Mouse (Mus musculus) heart, embryonic 15.5 days (tissue): ENCODE measurements around the gene Dnah2. TPM values are rescaled to one million over a fixed set of nuclear protein-coding genes. Genes with fewer than 3 reads are reported as not detected.
"Not testable (repeated sequence)": the region's sequence is repeated elsewhere in the genome, so short reads cannot be mapped to it uniquely, and the experiment has no call there.

Experiments
- ATAC-seq: fragments of 200-750 bp; cut with Nextera tagmentation; replicated peaks from 2 replicates; pipeline ENCODE4 v1.8.0; 2017; ENCODE audit warnings: low read depth, moderate TSS enrichment; ENCODE audit not compliant: insufficient number of reproducible peaks, insufficient read depth, low FRiP score
- H3K27ac ChIP-seq: fragments of 300-500 bp; sonication (generic); 2 replicates; pipeline ENCODE4 v1.5.1; 2015; ENCODE audit warnings: mild to moderate bottlenecking, inconsistent platforms
- H3K27me3 ChIP-seq: fragments of 300-500 bp; sonication (generic); 2 replicates; pipeline ENCODE4 v1.6.1; 2015; ENCODE audit warnings: inconsistent platforms
- H3K36me3 ChIP-seq: fragments of 300-500 bp; sonication (generic); 2 replicates; pipeline ENCODE4 v1.6.1; 2015; ENCODE audit warnings: mild to moderate bottlenecking, inconsistent platforms
- H3K4me1 ChIP-seq: fragments of 300-500 bp; sonication (generic); replicated peaks from 2 replicates; pipeline ENCODE4 v1.6.1; 2015; ENCODE audit warnings: inconsistent platforms
- H3K4me2 ChIP-seq: fragments of 300-500 bp; sonication (generic); 2 replicates; pipeline ENCODE4 v1.6.1; 2015; ENCODE audit warnings: inconsistent platforms, mild to moderate bottlenecking, moderate library complexity
- H3K4me3 ChIP-seq: fragments of 300-500 bp; sonication (generic); 2 replicates; pipeline ENCODE4 v1.5.1; 2015; ENCODE audit warnings: mild to moderate bottlenecking, inconsistent platforms
- H3K9ac ChIP-seq: fragments of 300-500 bp; sonication (generic); 2 replicates; pipeline ENCODE4 v1.6.1; 2015; ENCODE audit warnings: mild to moderate bottlenecking, inconsistent platforms
- H3K9me3 ChIP-seq: fragments of 300-500 bp; sonication (generic); replicated peaks from 2 replicates; pipeline ENCODE4 v1.6.1; 2016; ENCODE audit warnings: inconsistent platforms
- WGBS: fragments of 180-500 bp; shearing (Covaris S2); methylation state at CpG from one replicate; pipeline ENCODE4 v1.1.7; 2015; ENCODE audit warnings: mixed read lengths; 5-methylcytosine and 5-hydroxymethylcytosine counted together
- polyA plus RNA-seq: library from polyadenylated mRNA; unstranded; fragments of >200 nt; fragmentation: Nextera tagmentation; extraction: Ambion mirVana; gene quantifications from 2 replicates; pipeline ENCODE4 v1.2.1, GENCODE M21; 2015

Gene Dnah2
- polyA plus RNA-seq, 1 experiment from 2014 or later: 0.21 TPM

DNA sequence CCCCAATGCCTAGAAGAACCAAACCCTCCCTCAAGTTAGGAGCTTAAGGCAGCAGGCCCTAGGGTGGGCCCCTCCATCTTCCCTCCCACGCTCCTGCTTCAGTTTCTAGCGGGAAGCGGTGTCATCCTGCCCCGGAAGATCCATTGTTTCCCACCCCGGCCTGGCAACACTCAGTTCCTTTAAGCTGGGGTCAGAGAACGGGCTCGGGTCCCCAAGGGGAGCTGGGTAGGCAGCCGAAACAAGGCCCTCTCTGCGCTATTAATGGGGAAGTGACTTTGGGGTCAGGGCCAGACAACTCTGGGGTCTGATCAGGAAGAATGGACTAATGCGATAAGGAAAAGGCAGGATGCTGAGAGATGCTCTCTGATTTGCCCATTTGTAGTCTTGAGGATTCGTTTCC is 152.1 kb downstream of the Dnah2 start:
- H3K4me3 ChIP-seq: peak overlapping the region; percentile 87
- no peak for ATAC-seq
- H3K9me3 ChIP-seq: no peaks in the 10 kb centered on the region
- H3K27me3 ChIP-seq: no peaks in the 10 kb centered on the region
- H3K27ac ChIP-seq: peak overlapping the region; percentile 99
- H3K36me3 ChIP-seq: peaks cover 24% of the 10 kb centered on the region
- H3K4me2 ChIP-seq: peak overlapping the region; percentile 82
- WGBS: 28% methylated on average over 11 of the region's 11 CpGs
- peaks cover 53% of the 10 kb centered on the region for H3K4me1 ChIP-seq
- H3K9ac ChIP-seq: peak overlapping the region; percentile 94; the same call in 1 of the 2 replicates

GRCm38 (mm10) chr11:69395634-69396373 is 153.1 kb downstream of the Dnah2 start:
- Histone ChIP-seq H3K36me3 (peaks cover 16% of the 10 kb centered on the region), H3K4me2 (peak overlapping the region; percentile 82), H3K9me3 (no peaks in the 10 kb centered on the region), H3K4me3 (peak overlapping the region; percentile 87), H3K27me3 (no peaks in the 10 kb centered on the region), H3K9ac (peak overlapping the region; percentile 94), H3K27ac (peak overlapping the region; percentile 99), H3K4me1 (peaks cover 46% of the 10 kb centered on the region)
- peak; percentile 86 for ATAC-seq
- under 1% methylated on average over 48 of the region's 48 CpGs for WGBS

GRCm38 (mm10) chr11:69395235-69395633 is 153.7 kb downstream of the Dnah2 start, which contains the start of the genes Naa38 and Cyb5d1:
Gene Naa38 (plus strand): TSS chr11:69395487.
Gene Cyb5d1 (minus strand): TSS chr11:69395631.
- Histone ChIP-seq H3K4me1 (peaks cover 42% of the 10 kb centered on the region), H3K4me3 (peak within 1 kb of the TSS; percentile 87), H3K27ac (peak within 1 kb of the TSS; percentile 99), H3K36me3 (peaks cover 10% of the 10 kb centered on the region), H3K4me2 (peak within 1 kb of the TSS; percentile 82), H3K9ac (peak within 1 kb of the TSS; percentile 94)
- ATAC-seq: peak; percentile 75
- under 1% methylated on average over 24 of the region's 24 CpGs for WGBS
- not testable (repeated sequence) for H3K9me3 ChIP-seq, H3K27me3 ChIP-seq

- WGBS: 1% methylated on average over 31 of the region's 31 CpGs
- H3K27me3 ChIP-seq: not testable (repeated sequence)
- H3K4me3 ChIP-seq: peak overlapping the region; percentile 87
These were observed 154.2 kb downstream of the Dnah2 start for GRCm38 (mm10) chr11:69394591-69395167.

GRCm38 (mm10) chr11:69390400-69391034 is 158.4 kb downstream of the Dnah2 start:
- Histone ChIP-seq H3K4me3 (no peak overlapping the region), H3K4me1 (peaks cover 4% of the 10 kb centered on the region), H3K27ac (no peak overlapping the region), H3K9ac (no peak overlapping the region), H3K9me3 (no peaks in the 10 kb centered on the region), H3K36me3 (no peaks in the 10 kb centered on the region), H3K4me2 (no peak overlapping the region), H3K27me3 (no peaks in the 10 kb centered on the region)
- 45% methylated on average over 10 of the region's 10 CpGs for WGBS
- ATAC-seq: no peak

More at GRCm38 (mm10) chr11:69394591-69395167, 154.2 kb downstream of the Dnah2 start:
- ATAC-seq, H3K9me3 ChIP-seq, H3K36me3 ChIP-seq: not testable (repeated sequence)
- Histone ChIP-seq H3K4me1 (peaks cover 39% of the 10 kb centered on the region), H3K27ac (peak overlapping the region; percentile 99), H3K9ac (peak overlapping the region; percentile 67), H3K4me2 (peak overlapping the region; percentile 82)

GRCm38 (mm10) chr11:69389531-69390399 is 159.1 kb downstream of the Dnah2 start:
- H3K36me3 ChIP-seq: no peaks in the 10 kb centered on the region
- no peak for ATAC-seq
- H3K9ac ChIP-seq: no peak overlapping the region
- no peak overlapping the region for H3K4me3 ChIP-seq
- no peak overlapping the region for H3K27ac ChIP-seq
- no peaks in the 10 kb centered on the region for H3K9me3 ChIP-seq
- H3K4me1 ChIP-seq: peaks cover 4% of the 10 kb centered on the region
- H3K4me2 ChIP-seq: no peak overlapping the region
- 64% methylated on average over 14 of the region's 14 CpGs for WGBS
- no peaks in the 10 kb centered on the region for H3K27me3 ChIP-seq

DNA sequence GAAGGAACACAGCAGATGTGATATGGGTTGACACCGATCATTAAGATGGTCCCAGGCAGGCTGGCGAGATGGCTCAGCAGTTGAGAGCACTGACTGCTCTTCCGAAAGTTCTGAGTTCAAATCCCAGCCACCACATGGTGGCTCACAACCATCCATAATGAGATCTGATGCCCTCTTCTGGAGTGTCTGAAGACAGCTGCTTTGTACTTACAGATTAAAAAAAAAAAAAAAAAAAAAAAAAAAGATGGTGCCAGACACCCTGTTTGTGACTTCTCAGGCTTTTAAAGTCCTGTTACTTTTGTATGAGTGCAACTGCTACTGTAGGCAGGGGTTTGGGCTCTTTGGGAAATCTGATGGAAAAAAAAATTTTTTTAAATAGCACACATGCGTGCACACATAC is 160.2 kb downstream of the Dnah2 start:
- WGBS: 94% methylated on average over 4 of the region's 4 CpGs
- Histone ChIP-seq H3K4me3 (no peak overlapping the region), H3K9me3 (no peaks in the 10 kb centered on the region), H3K36me3 (no peaks in the 10 kb centered on the region), H3K9ac (no peak overlapping the region), H3K4me2 (no peak overlapping the region), H3K4me1 (no peaks in the 10 kb centered on the region; the same call in 1 of the 2 replicates), H3K27ac (no peak overlapping the region), H3K27me3 (no peaks in the 10 kb centered on the region)
- no peak for ATAC-seq

DNA sequence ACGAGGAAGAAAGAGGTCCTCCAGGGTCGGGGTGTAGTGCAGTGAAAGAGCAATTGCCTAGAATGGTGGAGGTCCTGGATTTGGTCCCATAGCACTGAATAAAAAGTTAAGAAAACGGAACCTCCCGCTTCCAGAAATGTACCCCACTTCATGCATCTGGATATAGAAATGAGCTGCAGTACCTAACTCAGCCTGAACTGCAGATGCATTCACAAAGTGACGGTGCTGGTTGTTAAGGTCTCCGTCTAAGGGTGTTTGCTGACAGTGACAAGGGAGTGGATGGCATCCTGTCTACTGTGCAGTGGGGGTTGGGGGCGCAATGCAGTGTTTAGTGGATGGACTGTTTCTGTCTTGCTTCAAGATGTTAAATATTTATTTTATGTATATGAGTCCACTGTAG is 162.2 kb downstream of the Dnah2 start:
- peaks cover 6% of the 10 kb centered on the region for H3K4me1 ChIP-seq
- ATAC-seq: no peak
- H3K4me3 ChIP-seq: no peak overlapping the region
- no peak overlapping the region for H3K4me2 ChIP-seq
- no peaks in the 10 kb centered on the region for H3K36me3 ChIP-seq
- 72% methylated on average over 7 of the region's 7 CpGs for WGBS
- H3K9ac ChIP-seq: no peak overlapping the region
- no peaks in the 10 kb centered on the region for H3K9me3 ChIP-seq
- H3K27me3 ChIP-seq: no peaks in the 10 kb centered on the region
- no peak overlapping the region for H3K27ac ChIP-seq

DNA sequence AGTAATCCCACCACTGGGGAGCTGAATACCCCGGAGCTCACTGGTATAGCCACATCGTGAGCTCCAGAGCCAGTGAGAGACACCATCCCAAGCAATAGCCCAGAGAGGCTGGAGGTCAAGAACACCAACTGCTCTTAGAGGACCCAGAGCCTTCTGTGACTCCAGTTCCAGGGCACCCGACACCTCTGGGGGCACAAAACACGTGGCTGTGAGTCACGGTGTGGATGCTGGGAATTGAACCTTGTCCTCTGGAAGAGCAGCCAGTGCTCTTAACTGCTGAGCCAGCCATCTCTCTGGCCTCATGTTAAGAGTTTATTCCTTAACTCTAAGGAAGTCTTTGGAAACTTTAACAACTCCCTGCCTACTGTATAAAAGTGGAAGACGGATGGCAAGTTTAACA is 163.9 kb downstream of the Dnah2 start:
- 70% methylated on average over 6 of the region's 6 CpGs for WGBS

GRCm38 (mm10) chr11:69382478-69383105 is 166.3 kb downstream of the Dnah2 start:
- H3K36me3 ChIP-seq: no peaks in the 10 kb centered on the region
- no peak overlapping the region for H3K4me3 ChIP-seq
- no peaks in the 10 kb centered on the region for H3K27me3 ChIP-seq
- H3K27ac ChIP-seq: no peak overlapping the region
- H3K9ac ChIP-seq: no peak overlapping the region
- WGBS: 51% methylated on average over 10 of the region's 10 CpGs
- no peak overlapping the region for H3K4me2 ChIP-seq
- no peak for ATAC-seq
- no peaks in the 10 kb centered on the region for H3K9me3 ChIP-seq
- H3K4me1 ChIP-seq: peaks cover 14% of the 10 kb centered on the region

More for the DNA sequence above, 163.9 kb downstream of the Dnah2 start:
- no peak overlapping the region for H3K4me3 ChIP-seq
- no peak overlapping the region for H3K4me2 ChIP-seq
- no peak for ATAC-seq
- no peaks in the 10 kb centered on the region for H3K27me3 ChIP-seq
- peaks cover 12% of the 10 kb centered on the region for H3K4me1 ChIP-seq
- no peaks in the 10 kb centered on the region for H3K9me3 ChIP-seq
- H3K36me3 ChIP-seq: no peaks in the 10 kb centered on the region
- H3K9ac ChIP-seq: no peak overlapping the region
- no peak overlapping the region for H3K27ac ChIP-seq
